Mouse (Mus musculus): ENCODE measurements around the gene Coro2a.

GRCm38 (mm10) chr4:46590810-46591209 lies 11.2 kb downstream of the Coro2a start:
- TF ChIP-seq POLR2A (IDR thresholded peaks at IDR 0.05; ENCODE audit: low read depth, low read length): no peak
- no peak for TF ChIP-seq CTCF (IDR thresholded peaks at IDR 0.05; ENCODE audit: extremely low read depth, insufficient read length, insufficient replicate concordance, low read depth, low read length)

Data from small intestine, adult 2 months (tissue).